Mouse (Mus musculus) midbrain, embryonic 11.5 days (tissue): Measurements from ENCODE around the gene Gm21188. TPM values are rescaled to one million over a fixed set of nuclear protein-coding genes. Genes with fewer than 3 reads are reported as not detected.
"Not testable (repeated sequence)": the region's sequence is repeated elsewhere in the genome, so short reads cannot be mapped to it uniquely, and the experiment has no call there.

Source experiments
- ATAC-seq: fragments of 200-750 bp; cut with Nextera tagmentation; 2 replicates; pipeline ENCODE4 v1.8.0; 2017; ENCODE audit warnings: moderate TSS enrichment, moderate library complexity; ENCODE audit not compliant: low FRiP score
- DNase-seq: peaks from one replicate; pipeline ENCODE4 v3.0.0; 2015; ENCODE audit warnings: low spot score; ENCODE audit errors: missing footprints
- H3K27ac ChIP-seq: fragments of 300-500 bp; sonication (generic); 2 replicates; pipeline ENCODE4 v1.5.1; 2014; ENCODE audit warnings: low read depth, low read length
- H3K27me3 ChIP-seq: fragments of 300-500 bp; sonication (generic); 2 replicates; pipeline ENCODE4 v1.6.1; 2014; ENCODE audit warnings: mild to moderate bottlenecking, low read length, moderate library complexity, mixed read lengths; ENCODE audit not compliant: control insufficient read depth, insufficient read depth
- H3K36me3 ChIP-seq: fragments of 300-500 bp; sonication (generic); 2 replicates; pipeline ENCODE4 v1.6.1; 2014; ENCODE audit warnings: mild to moderate bottlenecking, low read length, moderate library complexity, mixed read lengths; ENCODE audit not compliant: control insufficient read depth, insufficient read depth
- H3K4me1 ChIP-seq: fragments of 300-500 bp; sonication (generic); 2 replicates; pipeline ENCODE4 v1.6.1; 2014; ENCODE audit warnings: low read length; ENCODE audit not compliant: control insufficient read depth, insufficient read depth
- H3K4me2 ChIP-seq: fragments of 300-500 bp; sonication (generic); 2 replicates; pipeline ENCODE4 v1.6.1; 2014; ENCODE audit warnings: mild to moderate bottlenecking, moderate library complexity
- H3K4me3 ChIP-seq: fragments of 300-500 bp; sonication (generic); 2 replicates; pipeline ENCODE4 v1.5.1; 2014; ENCODE audit warnings: low read depth, low read length
- H3K9ac ChIP-seq: fragments of 300-500 bp; sonication (generic); 2 replicates; pipeline ENCODE4 v1.6.1; 2014; ENCODE audit warnings: low read length
- H3K9me3 ChIP-seq: fragments of 300-500 bp; sonication (generic); 2 replicates; pipeline ENCODE4 v1.6.1; 2016; ENCODE audit warnings: low read length; ENCODE audit not compliant: control insufficient read depth
- WGBS: fragments of 180-500 bp; shearing (Covaris S2); extraction: QIAGEN DNeasy Blood & Tissue Kit; methylation state at CpG from one replicate; pipeline ENCODE4 v1.1.7; 2014; 5-methylcytosine and 5-hydroxymethylcytosine counted together
- polyA plus RNA-seq: library from polyadenylated mRNA; unstranded; fragments of >200 nt; fragmentation: Nextera tagmentation; extraction: Ambion mirVana; gene quantifications from 2 replicates; pipeline ENCODE4 v1.2.1, GENCODE M21; 2014

The Gm21188 gene
- polyA plus RNA-seq, 1 experiment from 2014 or later = not detected

- DNase-seq = peak; percentile 39
- not testable (repeated sequence) for H3K9me3 ChIP-seq, H3K4me3 ChIP-seq, H3K4me1 ChIP-seq, H3K27me3 ChIP-seq, H3K9ac ChIP-seq, H3K27ac ChIP-seq, H3K4me2 ChIP-seq, H3K36me3 ChIP-seq
- 1% methylated on average over 7 of the region's 32 CpGs for WGBS
- ATAC-seq = peak; percentile 58
These were observed 36.5 kb downstream of the Gm21188 start for GRCm38 (mm10) chr13:120015348-120016007.

GRCm38 (mm10) chr13:120013962-120014361 lies 38.0 kb downstream of the Gm21188 start:
- DNase-seq, H3K4me1 ChIP-seq, H3K9me3 ChIP-seq, H3K4me2 ChIP-seq, H3K4me3 ChIP-seq, H3K9ac ChIP-seq, H3K36me3 ChIP-seq, ATAC-seq, H3K27me3 ChIP-seq, H3K27ac ChIP-seq: not testable (repeated sequence)
- WGBS = no CpG with 5 or more reads among the region's 2 CpGs

GRCm38 (mm10) chr13:120013544-120013943 lies 38.5 kb downstream of the Gm21188 start:
- not testable (repeated sequence) for H3K9me3 ChIP-seq, H3K4me3 ChIP-seq, ATAC-seq, H3K27ac ChIP-seq, DNase-seq, H3K36me3 ChIP-seq, H3K4me1 ChIP-seq, H3K27me3 ChIP-seq, H3K9ac ChIP-seq, H3K4me2 ChIP-seq
- WGBS = no CpG with 5 or more reads among the region's 5 CpGs

GRCm38 (mm10) chr13:120010068-120010467 lies 41.9 kb downstream of the Gm21188 start:
- H3K36me3 ChIP-seq, H3K9ac ChIP-seq, DNase-seq: not testable (repeated sequence)

GRCm38 (mm10) chr13:119999215-119999614 lies 52.8 kb downstream of the Gm21188 start:
- not testable (repeated sequence) for H3K9me3 ChIP-seq, H3K36me3 ChIP-seq, H3K4me2 ChIP-seq, H3K4me1 ChIP-seq, DNase-seq, H3K4me3 ChIP-seq, H3K27me3 ChIP-seq, H3K27ac ChIP-seq, ATAC-seq, H3K9ac ChIP-seq
- no CpG with 5 or more reads among the region's 4 CpGs for WGBS

More at GRCm38 (mm10) chr13:120010068-120010467, 41.9 kb downstream of the Gm21188 start:
- not testable (repeated sequence) for H3K4me3 ChIP-seq, H3K27me3 ChIP-seq, H3K4me1 ChIP-seq, H3K27ac ChIP-seq, ATAC-seq, H3K9me3 ChIP-seq, H3K4me2 ChIP-seq

GRCm38 (mm10) chr13:119998442-119999086 lies 53.4 kb downstream of the Gm21188 start:
- H3K9ac ChIP-seq, H3K4me2 ChIP-seq, H3K4me1 ChIP-seq, H3K36me3 ChIP-seq, H3K9me3 ChIP-seq, H3K27me3 ChIP-seq, DNase-seq, H3K27ac ChIP-seq, H3K4me3 ChIP-seq: not testable (repeated sequence)
- no CpG with 5 or more reads among the region's 22 CpGs for WGBS
- peak; percentile 96 for ATAC-seq

GRCm38 (mm10) chr13:119991917-119992496 lies 60.0 kb downstream of the Gm21188 start:
- H3K36me3 ChIP-seq, H3K4me2 ChIP-seq, H3K9ac ChIP-seq, DNase-seq, H3K4me1 ChIP-seq, H3K27ac ChIP-seq, H3K4me3 ChIP-seq, H3K27me3 ChIP-seq, H3K9me3 ChIP-seq: not testable (repeated sequence)
- peak; percentile 58 for ATAC-seq
- no CpG with 5 or more reads among the region's 10 CpGs for WGBS

GRCm38 (mm10) chr13:119991264-119991663 lies 60.7 kb downstream of the Gm21188 start:
- ATAC-seq = peak; percentile 67
- not testable (repeated sequence) for H3K36me3 ChIP-seq, H3K4me2 ChIP-seq, H3K9me3 ChIP-seq, H3K27me3 ChIP-seq, DNase-seq, H3K9ac ChIP-seq, H3K4me3 ChIP-seq, H3K27ac ChIP-seq, H3K4me1 ChIP-seq
- no CpG with 5 or more reads among the region's 13 CpGs for WGBS
